Mouse (Mus musculus) spleen, adult 2 months (tissue): ENCODE results near the gene Rapgef5. TPM values are rescaled to one million over a fixed set of nuclear protein-coding genes. Genes with fewer than 3 reads are reported as not detected.

Source experiments
- DNase-seq, 2 experiments: peaks; one replicate each; pipeline versions ENCODE4 v3.0.0 to v3.0.0-alpha.2; 2012 to 2021; ENCODE audit warnings: low spot score in 2 of 2, low read depth in 1 of 2
- H3K27ac ChIP-seq: fragments of 200-500 bp; 2 replicates; pipeline ENCODE4 v1.5.1; 2012; ENCODE audit warnings: low read length, inconsistent platforms; ENCODE audit not compliant: insufficient read depth
- H3K27me3 ChIP-seq: fragments of 200-500 bp; 2 replicates; pipeline ENCODE4 v1.6.1; 2012; ENCODE audit warnings: mild to moderate bottlenecking, moderate library complexity, low read length, inconsistent platforms; ENCODE audit not compliant: control insufficient read depth, insufficient read depth
- H3K36me3 ChIP-seq: fragments of 200-500 bp; 2 replicates; pipeline ENCODE4 v1.6.1; 2012; ENCODE audit warnings: mild to moderate bottlenecking, low read length, inconsistent platforms; ENCODE audit not compliant: control insufficient read depth, insufficient read depth
- H3K4me1 ChIP-seq: fragments of 200-500 bp; 2 replicates; pipeline ENCODE4 v1.6.1; 2011; ENCODE audit warnings: inconsistent platforms; ENCODE audit not compliant: control insufficient read depth, insufficient read depth, insufficient read length
- H3K4me3 ChIP-seq: fragments of 200-500 bp; 2 replicates; pipeline ENCODE4 v1.5.1; 2011; ENCODE audit warnings: mild to moderate bottlenecking, inconsistent platforms; ENCODE audit not compliant: insufficient read depth, insufficient read length; ENCODE audit errors: extremely low read depth
- CTCF ChIP-seq: fragments of 200-500 bp; IDR thresholded peaks from 2 replicates; pipeline ENCODE4 v1.5.1; 2011; ENCODE audit warnings: mild to moderate bottlenecking, inconsistent platforms; ENCODE audit not compliant: insufficient read depth, insufficient read length, insufficient replicate concordance; ENCODE audit errors: extremely low read depth
- POLR2A ChIP-seq: fragments of 200-500 bp; IDR thresholded peaks from 2 replicates; pipeline ENCODE4 v1.6.1; 2011; ENCODE audit warnings: low read depth, low read length, inconsistent platforms
- WGBS: fragments of 180-500 bp; shearing (Covaris S2); methylation state at CpG from one replicate; pipeline ENCODE4 v1.1.7; 2018; 5-methylcytosine and 5-hydroxymethylcytosine counted together
- polyA plus RNA-seq: library from polyadenylated mRNA; depleted of rRNA; stranded (reverse); fragments of >200 nt; gene quantifications from 2 replicates; pipeline ENCODE4 v1.2.3, GENCODE M21; 2012

Rapgef5 gene
- polyA plus RNA-seq, 1 experiment = 6.9 TPM

- no peak overlapping the region for H3K27ac ChIP-seq
- WGBS = 80% methylated on average over 6 of the region's 6 CpGs
- TF ChIP-seq POLR2A = no peak
- no peak for TF ChIP-seq CTCF
- H3K27me3 ChIP-seq = no peaks in the 10 kb centered on the region
- no peaks in the 10 kb centered on the region for H3K36me3 ChIP-seq
- H3K4me3 ChIP-seq = no peak overlapping the region
- no peaks in the 10 kb centered on the region for H3K4me1 ChIP-seq
- no peak for DNase-seq
These were observed 145.6 kb downstream of the Rapgef5 start for GRCm38 (mm10) chr12:117661871-117662270.

GRCm38 (mm10) chr12:117663637-117664036, 147.4 kb downstream of the Rapgef5 start:
- Histone ChIP-seq H3K27ac (no peak overlapping the region), H3K4me3 (no peak overlapping the region), H3K4me1 (no peaks in the 10 kb centered on the region), H3K36me3 (no peaks in the 10 kb centered on the region), H3K27me3 (no peaks in the 10 kb centered on the region)
- no peak for TF ChIP-seq POLR2A
- no peak for TF ChIP-seq CTCF
- DNase-seq = no peak
- 69% methylated on average over 5 of the region's 5 CpGs for WGBS

- WGBS = 86% methylated on average over 5 of the region's 5 CpGs
- no peak overlapping the region for H3K4me3 ChIP-seq
- TF ChIP-seq CTCF (no peak), POLR2A (no peak)
- no peak for DNase-seq
- no peaks in the 10 kb centered on the region for H3K27me3 ChIP-seq
- no peaks in the 10 kb centered on the region for H3K36me3 ChIP-seq
- no peak overlapping the region for H3K27ac ChIP-seq
- no peaks in the 10 kb centered on the region for H3K4me1 ChIP-seq
These were observed 148.4 kb downstream of the Rapgef5 start for GRCm38 (mm10) chr12:117664644-117665043.

- Histone ChIP-seq H3K27me3 (no peaks in the 10 kb centered on the region), H3K36me3 (no peaks in the 10 kb centered on the region), H3K27ac (no peak overlapping the region), H3K4me1 (no peaks in the 10 kb centered on the region), H3K4me3 (no peak overlapping the region)
- WGBS = 94% methylated on average over 3 of the region's 3 CpGs
- DNase-seq = no peak
- TF ChIP-seq CTCF (no peak), POLR2A (no peak)
These were observed 150.1 kb downstream of the Rapgef5 start for GRCm38 (mm10) chr12:117666391-117666790.

GRCm38 (mm10) chr12:117669610-117670400, 153.5 kb downstream of the Rapgef5 start:
- H3K4me3 ChIP-seq = no peak overlapping the region
- H3K36me3 ChIP-seq = no peaks in the 10 kb centered on the region
- WGBS = 90% methylated on average over 10 of the region's 10 CpGs
- H3K27me3 ChIP-seq = no peaks in the 10 kb centered on the region
- H3K4me1 ChIP-seq = no peaks in the 10 kb centered on the region; the same call in 1 of the 2 replicates
- DNase-seq = no peak
- no peak overlapping the region for H3K27ac ChIP-seq
- TF ChIP-seq POLR2A = no peak
- no peak for TF ChIP-seq CTCF

- Histone ChIP-seq H3K36me3 (no peaks in the 10 kb centered on the region), H3K27me3 (no peaks in the 10 kb centered on the region), H3K27ac (no peak overlapping the region), H3K4me3 (no peak overlapping the region), H3K4me1 (no peaks in the 10 kb centered on the region; the same call in 1 of the 2 replicates)
- DNase-seq = no peak
- no peak for TF ChIP-seq POLR2A
- TF ChIP-seq CTCF = no peak
- WGBS = 87% methylated on average over 2 of the region's 2 CpGs
These were observed 156.9 kb downstream of the Rapgef5 start for GRCm38 (mm10) chr12:117673188-117673587.

GRCm38 (mm10) chr12:117674511-117674910, 158.2 kb downstream of the Rapgef5 start:
- 95% methylated on average over 2 of the region's 2 CpGs for WGBS
- TF ChIP-seq CTCF = no peak
- TF ChIP-seq POLR2A = no peak
- no peaks in the 10 kb centered on the region for H3K27me3 ChIP-seq
- no peak for DNase-seq
- no peak overlapping the region for H3K4me3 ChIP-seq
- H3K4me1 ChIP-seq = no peaks in the 10 kb centered on the region; the same call in 1 of the 2 replicates
- H3K36me3 ChIP-seq = no peaks in the 10 kb centered on the region
- no peak overlapping the region for H3K27ac ChIP-seq
